Mouse (Mus musculus): Measurements from ENCODE around the gene Tgtp1. TPM values are rescaled to one million over a fixed set of nuclear protein-coding genes. Genes with fewer than 3 reads are reported as not detected.
"Not testable (repeated sequence)": the region's sequence is repeated elsewhere in the genome, so short reads cannot be mapped to it uniquely, and the experiment has no call there.

Tgtp1 gene
- 0.89 and 1.8 TPM in 2 replicates for polyA plus RNA-seq (2015; fragmentation: Nextera tagmentation; extraction: Ambion mirVana)

DNA sequence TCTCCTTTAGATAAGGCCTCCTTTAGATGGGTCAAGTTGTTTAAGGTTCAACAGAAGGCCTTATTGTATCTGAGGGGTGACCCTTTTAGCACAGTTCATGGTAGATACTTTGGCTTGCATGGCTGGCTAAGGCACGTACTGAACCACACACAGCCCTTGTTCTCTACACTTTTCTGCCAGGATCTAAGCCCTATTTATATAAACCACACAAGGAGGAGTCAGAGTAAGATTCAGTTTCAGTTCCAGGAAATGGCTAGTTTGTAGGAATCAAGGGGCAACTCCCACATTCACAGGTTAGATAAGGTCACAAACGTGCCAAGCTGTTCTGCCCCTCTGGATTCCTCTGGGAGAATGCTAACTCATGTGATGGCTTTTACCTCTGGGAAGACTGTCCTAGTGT lies at the start of gene Tgtp1:
Gene Tgtp1 (minus strand): TSS at position 155 of the 400 bp plus-strand sequence.
- not testable (repeated sequence) for H3K9me3 ChIP-seq (replicated peaks; ENCODE audit: control insufficient read depth, low read length); H3K27me3 ChIP-seq (ENCODE audit: control insufficient read depth, insufficient read depth, low read depth, low read length); H3K27ac ChIP-seq (ENCODE audit: low read length); H3K4me3 ChIP-seq (ENCODE audit: low read depth, low read length); ATAC-seq (ENCODE audit: low read depth); H3K9ac ChIP-seq (ENCODE audit: low read depth, low read length); H3K4me2 ChIP-seq (ENCODE audit: low read depth, low read length); H3K36me3 ChIP-seq (ENCODE audit: control insufficient read depth, insufficient read depth); H3K4me1 ChIP-seq (ENCODE audit: control insufficient read depth, low read depth, low read length)
- 22% methylated on average over 2 of the region's 2 CpGs for WGBS (ENCODE audit: insufficient replicate concordance)

DNA sequence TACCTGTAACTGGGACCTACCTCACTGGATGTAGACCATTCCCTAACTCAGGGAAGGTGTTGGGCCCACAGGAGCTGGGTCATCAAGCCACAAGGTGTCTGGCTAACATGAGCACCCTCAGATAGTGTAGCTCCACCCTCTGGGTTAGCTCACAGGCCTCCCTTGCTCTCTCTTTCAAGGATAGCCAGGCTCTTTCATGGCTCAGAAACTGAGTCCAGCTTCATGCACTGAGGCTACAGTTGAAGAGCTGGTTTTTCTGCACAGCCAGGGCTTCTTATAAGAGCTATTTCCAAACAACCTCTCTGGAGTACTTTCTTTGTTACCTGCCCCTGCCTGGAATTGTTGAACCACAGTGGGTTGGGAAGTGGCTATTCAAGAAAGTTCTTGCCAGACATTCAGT lies 18.1 kb upstream of the Tgtp1 start:
- H3K27me3 ChIP-seq (ENCODE audit: control insufficient read depth, insufficient read depth, low read depth, low read length); H3K4me2 ChIP-seq (ENCODE audit: low read depth, low read length); H3K27ac ChIP-seq (ENCODE audit: low read length); H3K9ac ChIP-seq (ENCODE audit: low read depth, low read length); ATAC-seq (ENCODE audit: low read depth); H3K4me3 ChIP-seq (ENCODE audit: low read depth, low read length); H3K4me1 ChIP-seq (ENCODE audit: control insufficient read depth, low read depth, low read length); H3K36me3 ChIP-seq (ENCODE audit: control insufficient read depth, insufficient read depth); H3K9me3 ChIP-seq (replicated peaks; ENCODE audit: control insufficient read depth, low read length): not testable (repeated sequence)

DNA sequence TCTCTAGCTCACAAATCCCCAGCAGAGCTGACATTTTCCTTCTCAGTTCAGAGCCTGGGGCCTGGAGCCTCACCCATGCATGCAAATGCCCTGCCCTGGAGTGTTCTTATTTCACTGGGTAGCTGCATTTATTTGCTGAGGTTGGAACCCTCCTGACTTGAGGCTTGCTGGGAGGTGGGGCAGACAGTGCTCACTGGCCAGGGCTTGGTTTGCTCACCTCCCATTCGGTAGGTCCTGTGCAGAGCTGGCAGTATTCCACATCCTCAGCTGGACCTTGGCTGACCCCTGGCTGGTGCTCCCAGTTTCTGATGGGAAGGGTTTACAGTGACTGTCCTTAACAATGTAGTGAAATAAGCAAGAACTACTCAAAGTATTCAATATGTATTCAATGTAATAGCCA lies 12.8 kb upstream of the Tgtp1 start:
- H3K4me1 ChIP-seq (ENCODE audit: control insufficient read depth, low read depth, low read length); H3K27ac ChIP-seq (ENCODE audit: low read length); H3K9me3 ChIP-seq (replicated peaks; ENCODE audit: control insufficient read depth, low read length); H3K36me3 ChIP-seq (ENCODE audit: control insufficient read depth, insufficient read depth); H3K27me3 ChIP-seq (ENCODE audit: control insufficient read depth, insufficient read depth, low read depth, low read length); H3K4me3 ChIP-seq (ENCODE audit: low read depth, low read length); H3K9ac ChIP-seq (ENCODE audit: low read depth, low read length); H3K4me2 ChIP-seq (ENCODE audit: low read depth, low read length): not testable (repeated sequence)
- peak; percentile 58; the same call in 1 of the 2 replicates for ATAC-seq (ENCODE audit: low read depth)
- WGBS (ENCODE audit: insufficient replicate concordance): 36% methylated on average over 1 of the region's 1 CpGs

DNA sequence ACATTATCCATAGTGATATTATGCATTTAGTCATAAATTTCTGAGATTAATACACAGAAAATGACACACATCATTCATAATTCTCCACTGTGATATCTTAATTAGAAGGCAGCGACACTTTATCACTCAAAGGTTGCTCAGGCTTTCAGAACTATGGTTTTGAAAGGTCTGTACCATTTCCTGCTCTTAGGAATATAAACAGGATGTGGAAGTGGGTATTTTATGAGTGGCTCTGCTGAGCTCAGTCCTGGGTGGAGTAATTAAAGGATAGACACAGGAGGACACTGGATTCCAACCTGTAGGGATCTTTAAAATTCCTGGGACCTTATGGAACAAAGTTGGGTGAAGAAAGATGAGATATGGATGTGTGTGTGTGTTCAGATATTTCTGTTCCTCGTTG lies 12.3 kb upstream of the Tgtp1 start:
- H3K4me2 ChIP-seq (ENCODE audit: low read depth, low read length); H3K27me3 ChIP-seq (ENCODE audit: control insufficient read depth, insufficient read depth, low read depth, low read length); ATAC-seq (ENCODE audit: low read depth); H3K36me3 ChIP-seq (ENCODE audit: control insufficient read depth, insufficient read depth); H3K4me1 ChIP-seq (ENCODE audit: control insufficient read depth, low read depth, low read length); H3K4me3 ChIP-seq (ENCODE audit: low read depth, low read length); H3K9me3 ChIP-seq (replicated peaks; ENCODE audit: control insufficient read depth, low read length); H3K27ac ChIP-seq (ENCODE audit: low read length); H3K9ac ChIP-seq (ENCODE audit: low read depth, low read length): not testable (repeated sequence)
- 35% methylated on average over 2 of the region's 2 CpGs for WGBS (ENCODE audit: insufficient replicate concordance)

DNA sequence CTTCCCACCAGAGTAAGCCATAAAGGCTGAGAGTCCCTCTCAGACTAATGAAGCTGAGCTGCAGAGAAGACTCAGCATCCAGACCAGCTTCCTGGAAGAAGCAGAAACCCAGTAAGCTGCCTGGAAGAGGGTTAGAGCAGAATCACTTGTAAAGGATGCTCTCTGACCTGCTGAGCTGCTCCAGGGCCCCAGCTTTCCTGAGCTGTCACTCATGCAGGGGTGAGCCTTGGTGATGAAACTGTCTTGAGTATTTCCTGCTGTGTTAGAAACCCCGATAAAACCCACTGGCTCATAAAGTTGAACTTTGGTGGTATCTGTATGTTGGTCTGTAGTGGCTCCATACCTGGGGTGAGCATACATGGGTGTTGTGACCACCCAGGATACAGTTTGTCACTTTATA lies 6.4 kb upstream of the Tgtp1 start:
- H3K9ac ChIP-seq (ENCODE audit: low read depth, low read length); H3K36me3 ChIP-seq (ENCODE audit: control insufficient read depth, insufficient read depth); H3K4me3 ChIP-seq (ENCODE audit: low read depth, low read length); H3K27me3 ChIP-seq (ENCODE audit: control insufficient read depth, insufficient read depth, low read depth, low read length); H3K27ac ChIP-seq (ENCODE audit: low read length); H3K4me2 ChIP-seq (ENCODE audit: low read depth, low read length); H3K9me3 ChIP-seq (replicated peaks; ENCODE audit: control insufficient read depth, low read length); ATAC-seq (ENCODE audit: low read depth); H3K4me1 ChIP-seq (ENCODE audit: control insufficient read depth, low read depth, low read length): not testable (repeated sequence)
- 13% methylated on average over 1 of the region's 1 CpGs for WGBS (ENCODE audit: insufficient replicate concordance)

DNA sequence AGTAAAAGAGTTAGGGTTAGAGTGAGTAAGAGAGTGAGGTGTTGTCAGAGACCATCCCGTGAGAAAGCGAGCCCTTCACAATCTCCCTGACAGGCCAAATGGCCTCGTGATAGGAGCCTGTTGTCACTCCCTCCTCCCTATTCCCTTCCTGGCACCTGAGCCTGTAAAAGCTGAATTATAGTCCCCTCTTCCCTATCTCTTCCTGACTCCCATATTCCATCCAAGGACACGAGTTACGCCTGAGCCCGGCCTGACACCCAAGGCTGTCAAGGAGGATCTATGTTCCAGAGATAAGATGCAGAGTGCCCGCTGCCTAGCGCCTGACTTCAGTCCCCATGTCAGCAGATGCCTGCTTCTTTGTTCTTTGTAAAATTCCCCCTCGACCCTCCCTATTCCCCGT lies 676 bp downstream of the Tgtp1 start:
- not testable (repeated sequence) for H3K36me3 ChIP-seq (ENCODE audit: control insufficient read depth, insufficient read depth); H3K9ac ChIP-seq (ENCODE audit: low read depth, low read length); H3K27ac ChIP-seq (ENCODE audit: low read length); H3K4me1 ChIP-seq (ENCODE audit: control insufficient read depth, low read depth, low read length); H3K9me3 ChIP-seq (replicated peaks; ENCODE audit: control insufficient read depth, low read length); H3K4me2 ChIP-seq (ENCODE audit: low read depth, low read length); ATAC-seq (ENCODE audit: low read depth); H3K4me3 ChIP-seq (ENCODE audit: low read depth, low read length); H3K27me3 ChIP-seq (ENCODE audit: control insufficient read depth, insufficient read depth, low read depth, low read length)
- 45% methylated on average over 10 of the region's 10 CpGs for WGBS (ENCODE audit: insufficient replicate concordance)

DNA sequence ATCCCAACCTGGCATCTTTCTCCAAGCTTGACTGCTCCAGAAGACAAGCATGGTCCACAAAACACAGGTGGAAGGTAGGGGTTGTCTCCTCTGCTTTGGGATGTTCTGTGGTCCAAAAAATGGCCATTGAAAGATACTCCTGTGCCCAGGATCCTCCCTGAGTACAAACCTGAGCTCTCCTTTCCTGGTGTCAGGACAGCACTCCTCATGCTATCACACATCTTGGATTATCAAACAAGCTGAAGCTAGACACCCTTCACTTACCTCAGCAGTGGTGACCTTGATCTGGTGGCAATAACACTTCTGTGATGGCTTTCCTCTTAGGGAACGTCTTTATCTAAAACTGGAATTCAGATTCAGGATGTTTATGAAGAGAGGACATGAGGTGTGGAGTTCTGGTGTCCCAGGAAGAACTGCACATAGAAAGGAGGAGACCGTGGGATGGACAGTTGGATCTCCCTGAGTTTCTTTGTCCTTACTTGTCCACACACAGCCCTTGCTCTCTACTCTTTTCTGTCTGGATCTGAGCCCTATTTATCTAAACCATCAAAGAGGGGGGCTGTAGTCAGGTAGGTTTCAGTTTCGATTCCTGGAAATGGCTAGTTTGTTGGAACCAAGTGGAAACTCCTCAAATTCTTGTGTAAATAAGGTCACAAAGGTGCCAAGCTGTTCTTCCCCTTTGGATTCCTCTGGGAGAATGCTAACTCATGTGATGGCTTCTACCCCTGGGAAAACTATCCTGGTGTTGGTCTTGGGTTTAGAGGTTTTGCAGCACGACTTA lies 2.0 kb downstream of the Tgtp1 start, which contains the start of gene Gm12185:
Gene Gm12185 (minus strand): TSS at position 487 of the 781 bp plus-strand sequence.
- H3K27me3 ChIP-seq (ENCODE audit: control insufficient read depth, insufficient read depth, low read depth, low read length); H3K9ac ChIP-seq (ENCODE audit: low read depth, low read length); H3K36me3 ChIP-seq (ENCODE audit: control insufficient read depth, insufficient read depth); H3K9me3 ChIP-seq (replicated peaks; ENCODE audit: control insufficient read depth, low read length); H3K4me1 ChIP-seq (ENCODE audit: control insufficient read depth, low read depth, low read length); H3K4me2 ChIP-seq (ENCODE audit: low read depth, low read length); ATAC-seq (ENCODE audit: low read depth); H3K4me3 ChIP-seq (ENCODE audit: low read depth, low read length); H3K27ac ChIP-seq (ENCODE audit: low read length): not testable (repeated sequence)
- WGBS (ENCODE audit: insufficient replicate concordance): 41% methylated on average over 4 of the region's 4 CpGs

DNA sequence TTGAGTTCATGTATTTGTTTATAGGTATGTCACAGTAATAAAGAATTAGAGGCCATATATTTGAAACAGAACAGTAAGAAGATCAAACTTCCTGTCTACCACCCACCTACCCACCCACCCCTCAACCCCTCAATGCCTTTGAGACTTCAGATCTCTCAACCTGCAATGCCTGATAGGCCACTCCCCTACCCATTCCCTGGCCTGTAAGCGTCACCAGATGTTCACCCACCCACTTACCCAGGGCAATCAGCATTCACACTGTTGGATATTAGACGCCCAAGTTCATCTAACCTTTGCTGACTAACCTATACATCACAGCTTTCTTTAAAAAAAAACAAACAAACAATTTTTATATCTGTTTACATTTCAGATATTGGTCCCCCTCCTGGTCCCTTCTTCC lies 4.0 kb downstream of the Tgtp1 start:
- not testable (repeated sequence) for H3K36me3 ChIP-seq (ENCODE audit: control insufficient read depth, insufficient read depth); H3K9ac ChIP-seq (ENCODE audit: low read depth, low read length); H3K9me3 ChIP-seq (replicated peaks; ENCODE audit: control insufficient read depth, low read length); H3K27ac ChIP-seq (ENCODE audit: low read length); H3K4me2 ChIP-seq (ENCODE audit: low read depth, low read length); H3K4me1 ChIP-seq (ENCODE audit: control insufficient read depth, low read depth, low read length); H3K27me3 ChIP-seq (ENCODE audit: control insufficient read depth, insufficient read depth, low read depth, low read length); ATAC-seq (ENCODE audit: low read depth); H3K4me3 ChIP-seq (ENCODE audit: low read depth, low read length)
- 46% methylated on average over 2 of the region's 2 CpGs for WGBS (ENCODE audit: insufficient replicate concordance)

DNA sequence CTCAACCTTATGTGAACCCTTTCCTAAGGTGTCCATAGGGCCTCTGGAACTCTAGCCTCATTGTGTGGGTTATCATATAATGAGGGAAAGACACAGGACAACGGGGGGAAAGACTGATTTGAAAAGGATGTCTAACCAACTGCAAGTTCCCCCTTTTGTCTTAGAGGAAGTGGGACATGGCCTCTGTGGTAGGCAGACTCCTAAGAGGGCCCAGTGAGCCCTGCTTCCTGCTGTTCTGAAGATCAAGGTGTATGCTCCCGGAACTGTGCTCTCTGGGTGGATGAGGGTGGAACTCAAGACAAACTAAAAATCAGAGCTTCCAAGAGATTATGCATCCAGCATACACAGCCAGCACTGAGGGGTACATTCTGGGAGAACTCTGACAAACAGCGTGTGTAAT lies 5.8 kb downstream of the Tgtp1 start:
- not testable (repeated sequence) for H3K4me3 ChIP-seq (ENCODE audit: low read depth, low read length); H3K9me3 ChIP-seq (replicated peaks; ENCODE audit: control insufficient read depth, low read length); H3K4me1 ChIP-seq (ENCODE audit: control insufficient read depth, low read depth, low read length); H3K27me3 ChIP-seq (ENCODE audit: control insufficient read depth, insufficient read depth, low read depth, low read length); ATAC-seq (ENCODE audit: low read depth); H3K27ac ChIP-seq (ENCODE audit: low read length); H3K4me2 ChIP-seq (ENCODE audit: low read depth, low read length); H3K9ac ChIP-seq (ENCODE audit: low read depth, low read length); H3K36me3 ChIP-seq (ENCODE audit: control insufficient read depth, insufficient read depth)
- 35% methylated on average over 2 of the region's 3 CpGs for WGBS (ENCODE audit: insufficient replicate concordance)
